Mouse (Mus musculus) erythroblast, embryonic 14.5 days (primary cell): Measurements from ENCODE around the gene Hoxb4.

ENCODE experiments used
- GATA1 ChIP-seq: IDR thresholded peaks from 2 replicates; pipeline ENCODE4 v1.6.1; 2012; ENCODE audit warnings: low read length, inconsistent platforms, mixed read lengths
- TAL1 ChIP-seq: IDR thresholded peaks from 3 replicates; pipeline ENCODE4 v1.6.1; 2012; ENCODE audit warnings: low read length, inconsistent platforms, mixed read lengths

DNA sequence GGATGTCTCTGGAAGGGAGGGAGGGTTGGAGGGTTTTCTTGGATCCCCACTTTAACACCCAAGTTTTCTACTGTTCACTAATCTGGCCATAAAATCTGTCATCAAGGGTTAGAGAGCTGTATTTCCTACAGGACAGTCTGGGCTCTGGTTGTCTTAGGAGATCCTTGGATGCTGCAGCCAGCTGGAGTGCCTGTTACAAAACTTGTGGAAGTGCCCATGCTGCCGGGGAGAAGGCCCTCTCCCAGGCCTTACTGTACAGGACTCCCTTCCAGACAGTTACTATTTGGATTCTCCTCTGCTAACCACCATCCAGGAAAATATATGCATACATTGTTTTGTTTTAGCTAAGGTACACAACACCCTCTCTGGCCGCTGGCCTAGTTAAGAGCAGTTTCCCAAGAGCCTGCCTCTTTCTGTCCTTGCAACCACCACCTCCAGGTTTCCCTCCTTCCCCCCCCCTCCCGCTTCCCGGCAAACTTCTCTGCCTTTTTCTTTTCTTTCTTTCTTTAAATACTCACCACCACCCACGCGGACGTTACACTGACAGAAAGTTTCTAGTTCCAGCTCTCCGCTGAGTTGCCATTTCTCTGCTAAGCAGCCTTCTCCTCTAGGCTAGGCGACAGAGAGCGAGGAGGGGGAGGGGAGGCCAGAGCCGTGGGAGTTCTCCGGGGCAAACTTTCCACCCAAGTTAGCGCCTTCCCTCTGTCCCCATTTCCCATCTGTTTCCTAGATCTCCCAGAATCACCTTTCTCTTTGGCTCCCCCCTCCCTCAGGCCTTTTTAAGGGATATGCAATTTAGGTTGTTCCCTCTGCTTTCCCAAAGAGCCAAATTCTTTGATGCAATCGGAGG is 31.6 kb downstream of the Hoxb4 start:
- TF ChIP-seq TAL1, result no peak
- no peak for TF ChIP-seq GATA1
